Mouse (Mus musculus): ENCODE results near the gene Ttc4.

The Ttc4 gene

DNA sequence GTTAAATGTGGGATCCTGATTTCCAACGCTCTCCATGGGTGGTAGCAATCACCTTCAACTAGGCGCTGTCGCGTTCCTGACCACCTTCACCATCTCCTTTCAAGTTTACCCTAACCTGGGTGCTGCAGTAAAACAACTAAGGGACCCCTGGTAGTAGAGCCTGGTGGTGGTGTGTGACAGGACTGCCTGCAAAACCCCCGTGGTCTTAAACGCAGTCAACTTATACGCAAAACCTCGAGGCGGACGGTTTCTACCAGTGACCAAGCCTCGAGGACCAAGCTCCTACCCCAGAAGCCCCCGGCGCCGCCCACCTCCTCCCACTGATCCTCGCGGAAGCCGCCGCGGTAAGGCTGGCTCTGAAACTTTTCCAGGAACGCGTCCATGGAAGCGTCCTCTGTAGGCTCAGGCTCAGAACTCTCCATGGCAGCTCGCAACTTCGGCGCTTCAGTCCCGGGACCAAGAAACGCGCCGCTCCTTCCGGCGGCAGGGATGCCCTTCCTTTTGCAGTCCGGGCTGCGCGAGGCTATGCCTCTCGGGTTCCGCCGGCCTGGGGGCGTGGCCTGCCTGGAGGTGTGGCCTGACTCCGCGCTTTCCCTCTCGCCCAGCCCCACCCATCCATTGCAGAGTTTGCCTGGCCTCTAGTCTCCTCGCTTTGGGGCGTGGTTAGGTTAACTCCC is at the start of gene Ttc4:
Gene Ttc4, minus strand, starts transcription at position 503 of the 677 bp plus-strand sequence.
- peak; percentile 84 to 89 for DNase-seq (ENCODE audit: low spot score in 2 of 2)

DNA sequence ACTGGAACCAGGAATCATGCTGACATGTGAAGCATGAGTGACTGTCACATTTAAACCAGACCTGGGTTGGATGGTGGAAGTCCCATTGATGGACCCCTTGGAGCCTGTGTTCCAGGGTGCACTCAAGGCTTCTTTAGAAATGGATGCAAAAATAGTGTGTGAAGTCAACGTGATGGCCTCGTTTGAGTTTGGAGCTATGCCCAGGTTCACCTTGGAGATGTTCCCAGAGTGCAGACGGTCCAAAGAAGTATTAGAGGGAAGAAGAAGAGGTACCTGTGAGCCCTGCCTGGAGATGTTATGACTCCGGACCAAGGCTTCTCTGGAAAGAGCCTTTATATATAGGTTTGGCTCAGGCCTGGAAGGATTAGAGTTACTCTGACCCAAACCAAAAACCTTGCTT is 41.9 kb upstream of the Ttc4 start:
- no peak for DNase-seq (ENCODE audit: low spot score in 2 of 2)

DNA sequence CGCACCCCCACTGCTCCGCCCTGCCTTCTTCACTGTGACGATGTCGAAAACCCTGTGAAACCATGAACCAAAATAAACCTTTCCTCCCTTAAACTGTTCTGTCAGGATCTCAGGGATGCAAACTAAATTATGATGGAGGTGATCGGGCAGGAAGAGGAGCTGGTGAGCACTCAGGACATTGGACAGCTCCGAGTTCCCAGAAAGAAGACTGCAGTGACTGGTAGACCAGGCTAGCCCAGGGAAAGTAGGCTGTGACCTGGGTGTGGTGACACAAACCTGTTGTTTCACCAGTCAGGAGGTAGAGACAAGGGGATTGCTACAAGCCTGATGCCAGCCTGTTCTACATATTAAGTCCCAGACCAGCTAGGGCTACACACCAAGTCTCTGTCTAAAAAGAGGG is 34.9 kb upstream of the Ttc4 start:
- no peak for DNase-seq (ENCODE audit: low spot score in 2 of 2)

DNA sequence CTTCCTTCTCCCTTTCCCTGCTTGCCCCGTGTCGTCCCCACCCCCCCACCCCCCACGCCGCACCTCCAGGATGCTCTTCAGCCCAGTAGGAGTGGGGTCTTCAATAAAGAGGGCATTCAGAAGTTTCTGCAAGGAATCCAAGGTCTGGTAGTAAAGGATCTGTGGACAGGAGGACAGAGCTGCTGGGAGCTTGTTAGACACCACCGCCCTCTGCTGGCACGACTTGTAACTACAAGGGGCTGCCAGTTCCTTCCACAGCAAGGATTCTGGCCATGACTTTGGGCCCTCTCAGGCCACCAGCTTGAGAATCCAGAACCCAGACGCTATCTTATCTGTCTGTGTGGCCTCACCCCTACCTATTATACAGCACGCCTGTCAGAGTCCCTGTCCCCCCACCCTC is 29.7 kb upstream of the Ttc4 start:
- peak; percentile 52 to 68 for DNase-seq (ENCODE audit: low spot score in 2 of 2)

DNA sequence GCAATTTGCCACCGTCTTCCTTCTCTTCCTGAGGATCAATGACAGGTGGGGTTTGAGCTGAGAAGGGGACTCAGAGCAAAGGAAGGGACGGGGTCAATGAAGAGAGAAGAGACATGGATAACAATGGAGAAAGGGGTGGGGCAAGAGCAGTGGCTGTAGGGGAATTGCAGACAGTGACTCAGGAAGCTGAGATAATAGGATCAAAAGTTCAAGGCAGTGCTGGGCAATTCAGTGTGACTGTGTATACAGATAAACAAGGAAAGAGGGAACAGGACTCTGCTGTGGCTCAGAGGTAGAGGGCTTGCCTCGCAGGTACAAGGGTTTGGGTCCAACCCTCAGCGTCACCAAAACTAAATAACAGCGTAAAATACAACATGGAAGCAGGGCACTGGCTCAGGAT is 29.2 kb upstream of the Ttc4 start:
- DNase-seq (ENCODE audit: low spot score in 2 of 2) = no peak

DNA sequence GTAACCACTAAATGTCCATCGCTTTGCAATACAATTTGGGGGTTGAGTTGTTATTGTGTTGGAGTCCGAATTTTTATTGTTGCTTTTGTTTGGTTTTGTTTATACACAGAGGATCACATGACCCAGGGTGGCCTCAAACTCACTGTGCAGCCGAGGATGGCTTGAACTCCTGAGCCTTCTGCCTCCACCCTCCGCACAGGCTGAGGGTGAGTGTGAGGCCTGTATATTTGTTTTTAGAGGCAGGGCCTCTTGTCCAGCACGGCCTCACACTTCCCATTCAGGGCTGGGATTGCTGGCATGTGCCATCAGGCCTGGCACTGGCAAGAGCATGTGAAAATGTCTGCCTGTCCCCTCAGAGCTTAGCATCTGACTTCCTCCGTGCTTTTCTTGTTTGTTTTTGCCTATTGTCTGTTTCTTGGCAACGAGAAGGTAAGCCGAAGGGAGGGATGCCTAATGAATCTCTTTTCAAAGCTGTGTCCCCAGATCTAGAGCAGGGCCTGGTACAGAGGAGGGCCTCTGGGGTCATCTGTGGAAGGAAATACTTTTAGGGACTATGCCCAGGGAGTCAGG is 26.4 kb upstream of the Ttc4 start:
- no peak for DNase-seq (ENCODE audit: low spot score in 2 of 2)

DNA sequence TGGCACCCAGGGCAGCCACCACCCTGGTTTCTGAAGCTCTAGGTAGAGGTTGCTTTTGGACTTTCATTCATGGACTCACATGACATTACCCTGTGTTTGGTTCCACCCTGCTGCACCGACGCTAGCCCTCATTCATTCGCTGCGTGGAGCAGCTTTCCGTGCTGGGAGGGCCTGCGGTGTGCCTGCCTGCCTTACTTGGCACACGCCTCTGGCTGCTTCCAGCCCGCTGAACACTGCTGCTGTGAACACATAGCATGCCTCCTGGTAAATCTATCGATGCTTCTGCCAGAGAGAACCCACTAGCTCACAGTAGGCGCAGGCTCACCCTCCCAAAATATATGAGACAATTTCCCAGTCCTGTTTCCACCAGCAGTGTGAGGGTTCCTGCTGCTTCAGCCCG is 25.7 kb upstream of the Ttc4 start:
- DNase-seq (ENCODE audit: low spot score in 2 of 2) = no peak

DNA sequence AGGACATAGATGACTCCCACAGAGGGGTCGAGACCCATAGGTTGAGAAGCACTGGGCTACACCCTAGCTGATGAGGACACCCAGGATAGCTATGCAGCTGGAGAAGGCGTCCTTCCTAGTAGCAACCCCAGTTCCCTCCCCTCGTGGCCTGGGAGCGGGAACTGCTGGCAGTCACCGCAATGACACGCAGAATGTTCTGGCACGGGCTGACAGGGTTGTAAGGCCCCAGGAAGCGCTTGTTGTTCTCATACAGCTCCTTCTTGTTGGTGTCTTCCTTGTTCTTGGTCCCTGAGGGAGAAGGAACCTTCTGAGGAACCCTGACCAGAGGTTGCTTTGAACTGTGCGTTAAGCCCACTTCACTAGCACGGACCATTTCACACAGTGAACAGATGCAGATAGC is 25.2 kb upstream of the Ttc4 start:
- no peak for DNase-seq (ENCODE audit: low spot score in 2 of 2)

DNA sequence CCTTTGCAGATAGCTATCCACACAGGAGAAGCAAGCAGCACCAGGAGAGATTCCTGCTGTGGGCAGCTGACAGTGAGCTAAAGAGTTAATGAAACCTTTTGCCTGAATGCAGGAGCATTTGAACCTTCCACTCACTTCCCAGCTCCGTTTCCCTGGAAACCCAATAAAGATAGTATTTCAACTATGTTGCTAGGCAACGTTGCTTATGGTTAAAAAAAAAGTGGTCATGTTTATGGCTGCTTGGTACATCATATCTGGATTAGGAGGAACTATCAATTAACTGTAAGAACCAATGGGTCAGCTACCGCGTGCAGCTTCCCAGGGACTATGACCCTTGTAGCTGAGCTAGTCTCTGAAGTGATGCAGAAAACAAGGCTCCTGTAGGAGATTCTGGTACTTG is 22.1 kb upstream of the Ttc4 start:
- no peak for DNase-seq (ENCODE audit: low spot score in 2 of 2)

DNA sequence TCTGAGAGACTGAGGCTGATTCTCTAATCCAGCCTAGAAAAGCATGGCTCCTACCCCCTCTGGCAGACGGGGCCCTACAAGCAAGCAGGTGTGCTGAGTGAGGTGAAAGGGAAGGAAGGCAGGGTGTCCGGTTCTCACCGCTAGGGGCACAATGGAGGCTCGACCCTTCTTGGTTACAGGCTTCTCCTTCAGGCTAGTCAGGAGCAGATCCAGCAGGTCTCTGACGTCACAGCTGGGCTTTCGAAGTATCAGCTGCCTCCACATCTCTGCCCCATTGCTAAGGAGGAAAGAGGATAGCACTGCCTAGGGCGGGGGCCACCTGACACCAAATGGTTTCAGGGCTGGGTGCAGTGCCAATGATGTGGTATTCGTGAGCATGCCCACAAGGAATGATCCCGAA is 21.2 kb upstream of the Ttc4 start:
- no peak for DNase-seq (ENCODE audit: low spot score in 2 of 2)

DNA sequence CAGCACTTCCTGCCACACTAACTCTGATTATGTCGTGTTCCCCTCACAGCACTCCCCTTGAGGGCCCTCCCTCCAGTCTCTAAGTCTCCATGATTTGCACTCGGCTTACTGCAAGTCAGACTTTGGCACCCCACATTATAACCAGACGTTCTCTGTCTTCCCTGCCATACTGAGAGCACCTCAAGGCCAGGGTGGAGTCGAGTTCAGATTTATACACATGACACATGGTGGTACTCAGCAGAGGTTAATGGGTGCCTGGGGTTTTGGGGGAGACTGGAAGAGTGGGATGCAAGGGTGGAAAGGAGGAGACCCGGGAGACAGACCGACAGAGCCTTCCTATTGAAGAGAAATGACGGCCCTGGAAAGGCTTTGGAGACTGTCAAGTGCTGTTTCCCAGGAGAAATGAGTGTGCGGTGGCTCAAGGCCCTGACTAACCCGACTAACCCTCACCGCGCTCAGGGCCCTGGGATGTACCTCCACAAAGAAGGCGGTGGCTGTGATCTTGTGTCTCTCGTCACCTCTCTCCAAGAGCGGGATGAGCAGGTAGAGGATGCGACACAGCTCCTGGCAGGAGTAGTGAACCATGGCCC is 15.2 kb upstream of the Ttc4 start:
- no peak for DNase-seq (ENCODE audit: low spot score in 2 of 2)

DNA sequence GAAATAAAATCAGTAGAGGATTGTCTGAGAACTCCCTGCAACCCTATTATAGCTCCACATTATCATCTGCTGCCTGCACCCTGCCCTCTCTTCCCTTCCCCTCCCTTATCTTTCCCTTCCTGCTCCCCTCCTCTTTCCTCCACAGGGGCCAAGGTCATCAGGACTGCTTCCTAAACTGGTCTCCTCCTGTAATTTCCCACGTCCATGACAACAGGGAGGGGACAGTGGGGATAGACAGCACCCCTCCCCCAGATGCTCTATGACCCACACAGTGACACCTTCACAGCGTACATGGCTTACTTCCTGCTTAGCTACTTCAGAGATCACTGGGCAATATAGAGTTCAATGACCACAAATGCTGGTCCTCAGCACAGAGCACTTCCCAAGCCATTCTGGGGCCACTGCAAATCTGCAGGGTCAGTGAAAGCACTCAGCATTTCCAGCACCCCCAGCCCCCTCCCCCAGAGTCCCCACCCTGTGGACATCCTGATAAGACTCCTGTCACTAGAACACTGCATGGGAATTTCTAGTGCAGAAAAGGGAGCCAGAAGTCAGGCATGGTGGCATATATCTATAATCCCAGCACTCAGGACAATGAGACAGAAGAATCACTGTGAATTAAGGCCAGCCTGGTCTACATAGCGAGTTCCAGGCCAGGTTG is 10.0 kb upstream of the Ttc4 start:
- DNase-seq (ENCODE audit: low spot score in 2 of 2) = no peak

DNA sequence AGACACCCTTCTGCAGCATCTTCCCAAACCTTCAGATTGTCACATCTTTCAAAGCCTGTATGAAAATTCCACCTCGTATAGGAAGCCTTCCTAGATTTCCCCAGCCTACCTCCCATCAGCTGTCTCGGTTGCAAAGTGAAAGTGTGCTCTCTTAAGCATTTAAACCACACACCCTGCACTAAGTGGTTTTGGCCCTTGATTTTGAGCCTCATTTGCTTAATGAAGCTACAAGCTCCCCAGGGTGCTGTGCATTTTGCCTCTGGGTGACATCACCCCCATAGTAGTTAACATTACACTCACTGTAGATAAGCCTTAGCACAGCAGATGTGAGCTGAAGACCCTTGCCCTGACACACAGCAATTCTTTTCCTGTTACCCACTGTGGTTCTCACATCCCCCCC is 2.2 kb upstream of the Ttc4 start:
- DNase-seq (ENCODE audit: low spot score in 2 of 2) = no peak

DNA sequence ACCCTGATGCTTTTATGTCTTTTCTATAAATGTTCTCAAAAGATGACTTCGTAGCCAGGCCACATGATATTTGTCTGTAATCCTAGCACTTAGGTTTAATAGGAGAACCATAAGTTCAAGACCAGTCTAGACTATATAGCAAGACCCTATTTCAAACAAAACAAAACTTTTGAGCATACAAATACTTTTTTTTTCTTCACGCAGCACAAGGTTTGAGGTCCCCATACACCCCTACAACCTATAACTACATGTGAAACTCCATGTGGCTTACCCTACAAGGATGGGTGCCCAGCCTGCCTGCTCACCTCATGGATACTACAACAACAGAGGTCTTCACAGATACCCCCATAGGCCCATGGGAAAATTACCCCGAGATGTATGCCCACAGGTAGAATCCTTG is 408 bp upstream of the Ttc4 start:
- DNase-seq (ENCODE audit: low spot score in 2 of 2) = no peak

DNA sequence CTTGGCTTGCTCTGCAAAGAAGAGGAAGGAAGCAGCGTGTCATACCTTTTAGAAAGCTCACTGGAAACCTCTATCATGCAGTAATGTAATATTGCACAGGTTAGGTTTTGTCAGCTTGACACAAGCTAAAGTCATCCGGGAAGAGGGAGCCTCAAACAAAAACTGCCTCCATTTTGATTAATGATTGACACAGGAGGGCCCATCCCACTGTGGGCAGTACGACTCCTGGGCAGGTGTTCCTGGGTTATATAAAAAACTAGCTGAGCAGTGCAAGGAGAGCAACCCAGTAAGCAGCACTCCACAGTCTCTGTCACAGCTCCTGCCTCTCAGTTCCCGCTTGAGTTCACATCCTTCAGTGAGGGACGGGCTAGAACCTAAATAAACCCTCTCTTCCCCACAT is 2.0 kb downstream of the Ttc4 start:
- no peak for DNase-seq (ENCODE audit: low spot score in 2 of 2)

DNA sequence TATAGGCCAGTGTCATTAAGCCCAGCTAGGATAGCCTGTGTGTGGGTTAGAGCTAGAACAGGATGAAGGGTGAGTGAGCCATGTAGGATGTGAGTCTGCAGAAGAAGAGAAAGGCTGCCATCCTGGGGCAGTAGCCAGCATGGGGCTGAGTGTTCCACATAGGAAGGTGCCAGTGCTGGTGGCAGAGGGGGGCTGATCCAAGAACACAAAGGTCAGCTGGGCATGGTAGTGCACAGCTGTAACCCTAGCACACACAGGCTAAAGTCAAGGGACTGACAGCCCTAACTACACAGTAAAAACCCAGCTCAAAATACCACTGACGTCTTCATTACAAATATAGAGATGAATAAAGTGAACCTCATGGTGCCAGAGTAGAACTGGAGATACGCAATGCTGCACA is 12.2 kb downstream of the Ttc4 start:
- no peak for DNase-seq (ENCODE audit: low spot score in 2 of 2)

DNA sequence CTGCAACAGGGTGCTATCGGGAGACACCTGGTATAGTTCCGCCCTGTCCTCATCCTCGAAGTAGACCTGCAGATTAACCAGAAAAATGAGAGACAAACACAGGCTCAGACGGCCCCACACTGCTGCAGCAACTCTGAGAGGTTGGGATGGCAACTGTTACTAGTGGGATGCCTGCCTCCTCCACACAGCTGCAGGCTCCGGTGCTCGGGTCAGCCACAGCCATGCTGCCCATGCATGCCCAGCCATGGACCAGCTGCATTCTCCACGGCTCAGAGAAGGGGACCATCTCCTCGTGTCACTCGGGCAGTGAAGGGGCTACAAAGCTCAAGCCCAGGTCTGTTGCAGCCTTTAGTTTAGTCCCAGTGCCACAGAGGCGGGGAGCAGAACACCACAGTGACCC is 13.1 kb downstream of the Ttc4 start:
- no peak for DNase-seq (ENCODE audit: low spot score in 2 of 2)

DNA sequence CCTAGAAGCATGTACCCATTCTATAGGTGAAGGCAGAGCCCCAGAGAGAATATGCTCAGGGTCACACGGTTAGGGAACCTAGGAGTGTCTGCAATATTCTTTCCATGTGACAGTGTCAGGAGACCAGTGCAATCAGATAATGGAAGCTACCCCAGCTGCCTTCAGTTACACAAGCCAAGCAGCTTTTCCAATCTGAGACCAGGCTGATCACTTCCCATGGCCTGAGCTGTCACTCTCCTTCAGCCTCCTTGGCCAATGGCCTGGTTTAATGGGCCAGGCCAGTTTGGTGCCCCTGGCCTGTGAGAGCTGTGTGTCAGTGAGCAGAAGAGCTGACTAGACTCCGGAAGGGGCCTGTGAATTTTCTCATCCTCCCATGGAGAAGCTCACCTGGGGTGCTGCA is 13.5 kb downstream of the Ttc4 start:
- DNase-seq (ENCODE audit: low spot score in 2 of 2) = no peak

DNA sequence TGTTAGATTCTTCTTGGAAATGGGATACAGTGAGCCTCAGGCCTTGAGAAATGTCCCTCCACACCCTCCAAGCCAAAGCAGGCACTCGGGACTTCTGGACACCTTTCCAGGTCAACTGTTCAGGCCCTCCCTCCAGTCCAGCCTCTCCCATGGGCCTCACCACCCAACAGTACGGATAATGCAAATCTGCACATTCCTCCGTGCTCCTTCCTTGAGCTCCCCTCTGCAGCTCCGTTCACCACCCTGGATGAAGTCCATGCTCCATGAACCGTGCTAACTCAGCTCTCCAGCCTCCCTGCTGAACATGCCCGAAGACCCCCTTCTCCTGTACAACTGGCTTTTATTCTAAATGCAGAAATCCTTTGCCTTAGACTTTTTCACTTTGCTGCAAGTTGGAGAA is 14.0 kb downstream of the Ttc4 start:
- DNase-seq (ENCODE audit: low spot score in 2 of 2) = no peak

DNA sequence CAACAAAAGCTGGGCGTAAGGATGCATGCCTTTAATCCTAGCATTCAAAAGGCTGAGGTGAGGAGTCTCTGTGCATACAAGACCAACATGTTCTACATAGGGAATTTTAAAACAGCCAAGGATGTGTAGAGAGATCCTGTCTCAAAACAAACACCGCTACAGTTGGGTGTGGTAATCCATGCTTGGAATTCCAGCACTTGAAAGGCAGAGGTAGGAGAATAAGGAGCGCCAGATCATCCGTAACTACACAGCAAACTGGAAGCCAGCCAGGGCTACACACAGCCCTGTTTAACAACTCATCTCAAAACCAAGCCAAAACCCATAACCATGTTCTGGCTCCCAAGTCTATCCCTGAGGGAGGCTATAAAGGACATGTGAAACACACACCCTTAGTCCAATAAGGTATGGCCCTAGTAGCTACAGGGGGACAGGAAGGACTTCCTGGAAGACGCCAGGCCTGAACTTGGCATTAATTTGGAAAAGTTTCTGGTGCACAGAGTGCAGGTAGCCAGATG is 14.7 kb downstream of the Ttc4 start:
- no peak for DNase-seq (ENCODE audit: low spot score in 2 of 2)

DNA sequence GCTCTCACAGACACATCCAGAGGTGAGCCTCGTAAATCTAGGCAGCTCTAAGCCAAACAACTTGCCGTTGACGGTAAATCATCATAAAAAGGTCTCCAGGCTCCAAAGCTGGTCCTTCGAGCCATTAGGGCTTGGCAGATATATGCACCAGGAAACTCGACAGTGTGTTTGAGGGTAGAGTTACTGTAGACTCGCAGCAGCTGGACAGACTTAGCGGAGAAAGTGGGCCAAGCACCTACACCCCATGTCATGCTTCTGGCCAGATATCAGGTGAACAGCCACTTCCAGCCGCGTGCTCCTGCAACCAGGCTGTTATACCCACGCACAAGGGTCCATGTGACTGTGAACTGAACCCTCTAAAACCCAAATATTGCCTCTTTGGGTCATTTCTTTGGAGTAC is 23.1 kb downstream of the Ttc4 start:
- no peak for DNase-seq (ENCODE audit: low spot score in 2 of 2)

DNA sequence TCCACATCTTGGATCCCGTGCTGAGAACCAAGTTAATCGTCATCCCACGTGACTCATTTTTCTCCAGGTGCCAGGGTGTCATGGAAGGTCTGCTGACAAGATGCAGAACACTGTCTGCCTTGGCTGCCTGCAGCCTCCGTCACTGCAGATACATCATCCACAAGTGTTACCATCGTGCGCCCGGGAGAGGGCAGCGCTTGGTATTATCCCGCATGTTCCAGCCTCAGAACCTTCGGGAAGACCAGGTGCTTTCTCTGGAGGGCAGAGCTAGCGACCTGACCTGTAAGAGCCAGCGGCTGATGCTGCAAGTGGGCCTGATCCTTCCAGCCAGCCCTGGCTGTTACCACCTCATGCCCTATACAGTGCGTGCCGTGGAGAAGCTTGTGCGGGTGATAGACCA is 25.7 kb downstream of the Ttc4 start:
- DNase-seq (ENCODE audit: low spot score in 2 of 2) = no peak

DNA sequence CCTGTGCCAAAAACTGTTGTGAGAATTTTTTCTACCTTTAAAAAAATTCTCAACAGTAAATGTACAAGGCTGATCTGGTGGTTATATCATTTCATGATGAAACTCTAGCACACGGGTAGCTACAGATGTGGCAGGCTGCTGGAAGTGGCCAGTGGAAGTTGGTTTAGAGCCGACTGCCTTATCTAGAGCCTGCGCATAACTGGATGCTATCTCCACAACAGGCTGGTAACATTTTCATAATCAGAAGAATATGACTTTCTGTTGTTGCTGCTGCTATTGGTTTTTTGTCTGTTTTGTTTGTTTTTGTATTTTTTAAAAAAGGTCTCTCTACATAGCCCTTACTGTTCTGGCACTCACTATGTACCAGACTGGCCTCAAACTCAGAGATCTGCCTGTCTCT is 26.2 kb downstream of the Ttc4 start:
- no peak for DNase-seq (ENCODE audit: low spot score in 2 of 2)
